Mouse (Mus musculus) right cerebral cortex, postnatal 25 days (tissue): ENCODE measurements around the gene Tnfaip8l2.
"Not testable (repeated sequence)": the region's sequence is repeated elsewhere in the genome, so short reads cannot be mapped to it uniquely, and the experiment has no call there.

ENCODE experiments used
- DNase-seq: peaks from one replicate; pipeline ENCODE4 v3.0.0; 2022

Gene Tnfaip8l2

DNA sequence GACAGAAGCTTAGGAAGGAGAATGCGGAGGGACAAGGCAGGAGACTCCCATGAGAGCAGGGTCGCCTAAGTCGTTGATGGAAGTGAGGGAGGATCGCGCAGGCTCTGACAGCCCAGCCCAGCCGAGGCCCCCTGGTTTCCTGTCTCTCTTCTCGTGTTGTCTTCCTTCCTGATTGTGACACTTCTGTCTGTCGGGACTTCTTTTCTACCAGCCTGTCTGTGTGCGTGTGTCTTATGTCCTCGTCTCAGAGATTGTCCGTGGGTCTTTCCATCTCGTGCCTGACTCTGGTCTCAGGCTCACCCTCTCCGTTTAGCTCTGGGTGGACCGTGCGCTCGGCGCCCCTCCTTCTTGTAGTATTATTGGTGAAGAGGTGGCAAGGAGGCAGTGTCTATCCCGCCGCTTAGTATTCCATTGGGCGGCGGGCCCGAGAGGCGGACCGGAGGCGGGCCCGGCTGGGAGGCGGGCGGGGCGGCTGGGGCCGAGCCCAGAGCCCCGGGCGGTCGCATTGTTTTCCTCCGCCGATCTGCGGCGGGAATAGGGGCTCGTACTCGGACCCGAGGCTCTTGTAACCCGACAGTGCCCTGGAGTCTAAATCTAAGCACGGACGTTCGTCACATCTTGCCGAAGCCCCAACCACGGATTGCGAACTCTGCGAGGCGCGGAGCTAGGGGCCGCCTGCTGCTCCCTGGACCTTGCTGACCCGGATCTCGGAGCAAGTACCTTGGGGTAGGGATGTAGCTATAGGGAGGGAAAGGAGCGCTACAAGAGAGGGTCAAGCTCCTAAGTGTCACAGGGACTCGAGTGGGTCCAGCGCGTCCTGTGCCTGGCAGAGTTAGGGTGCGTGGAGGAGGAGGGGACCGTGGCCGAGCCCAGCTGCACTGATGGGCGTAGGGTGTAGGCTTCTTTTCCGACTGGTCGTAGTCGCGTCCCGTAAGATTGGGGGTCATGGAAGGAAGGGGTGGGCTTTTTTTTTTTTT, 18.1 kb upstream of the Tnfaip8l2 start, which contains the start of gene Sema6c:
TSS of gene Sema6c (plus strand) at position 471 of the 977 bp plus-strand sequence.
- peak; percentile 89 for DNase-seq

DNA sequence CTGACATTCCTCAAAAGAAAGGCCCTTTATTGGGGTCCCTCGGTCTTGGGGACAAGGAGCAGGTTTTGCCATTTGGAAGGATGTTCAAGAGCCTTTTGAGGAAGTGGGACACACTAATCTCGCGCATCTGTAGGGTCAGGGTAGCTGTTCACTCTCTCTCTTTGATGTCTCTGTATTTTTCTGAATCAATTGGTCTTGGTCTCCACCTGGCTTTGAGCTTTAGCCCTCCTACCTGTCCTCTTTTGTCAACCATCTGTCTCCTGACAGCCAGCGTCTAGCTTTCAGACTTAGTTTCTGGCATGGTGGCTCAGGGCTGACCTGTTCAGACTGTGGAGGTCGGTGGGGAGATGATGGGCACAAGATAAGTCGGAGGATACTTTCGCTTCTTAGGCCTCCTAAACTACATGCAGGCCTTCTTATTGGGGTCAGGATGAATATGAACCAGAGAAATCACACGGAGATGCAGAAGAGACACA, 17.4 kb upstream of the Tnfaip8l2 start:
- DNase-seq, result no peak

DNA sequence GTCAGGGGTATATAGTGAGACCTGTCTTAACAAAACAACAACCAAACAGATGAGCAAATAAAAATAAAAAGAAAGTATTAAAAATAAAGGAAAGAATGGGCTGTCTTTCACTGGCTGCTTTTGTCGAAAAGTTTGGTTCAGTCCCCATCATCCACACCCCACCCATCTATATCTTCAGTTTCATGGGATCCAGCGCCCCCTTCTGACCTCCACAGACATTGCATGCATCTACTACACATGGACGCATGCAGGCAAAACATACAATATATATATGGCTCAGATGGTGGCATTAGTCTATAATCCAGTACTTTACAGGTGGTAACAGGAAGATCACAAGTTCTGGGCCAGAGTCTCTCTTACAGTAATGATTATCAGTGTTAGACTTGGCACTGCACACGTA, 11.7 kb upstream of the Tnfaip8l2 start:
- no peak for DNase-seq

DNA sequence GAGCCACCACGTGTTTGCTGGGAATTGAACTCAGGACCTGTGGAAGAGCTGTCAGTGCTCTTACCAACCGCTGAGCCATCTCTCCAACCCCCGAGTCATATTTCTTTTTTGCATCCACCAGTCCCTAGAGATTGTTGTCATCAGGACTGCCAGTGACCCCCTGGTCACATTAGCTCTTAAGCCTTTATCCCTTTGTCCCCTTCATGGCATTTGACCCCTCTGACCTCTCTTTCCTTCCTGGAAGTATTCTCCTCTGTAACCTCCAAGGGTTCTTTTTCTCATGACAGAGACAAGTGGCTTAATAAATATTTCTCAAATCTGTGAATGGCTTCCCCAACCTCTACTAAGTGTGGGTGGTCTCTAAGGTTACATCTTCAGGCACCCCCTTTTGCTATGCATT, 5.8 kb upstream of the Tnfaip8l2 start:
- no peak for DNase-seq

DNA sequence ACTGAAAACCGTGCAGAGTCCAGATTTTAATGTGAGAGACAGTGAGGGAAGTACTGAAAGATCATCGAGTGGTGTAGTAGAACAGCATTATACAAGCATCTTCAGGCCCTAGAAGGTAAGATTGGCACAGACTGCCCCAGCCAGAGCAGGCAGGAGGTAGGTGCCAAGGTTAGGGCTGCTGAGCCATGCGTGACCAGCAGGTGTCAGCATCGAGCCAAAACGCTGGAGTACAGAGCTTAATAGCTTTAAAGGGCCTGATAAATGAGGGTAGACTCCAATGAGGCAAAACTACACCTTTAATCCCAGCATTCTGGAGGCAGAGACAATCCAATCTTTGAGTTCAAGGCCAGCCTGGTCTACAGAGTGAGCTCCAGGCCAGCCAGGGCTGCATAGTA, 454 bp upstream of the Tnfaip8l2 start:
- DNase-seq, result peak; percentile 73

DNA sequence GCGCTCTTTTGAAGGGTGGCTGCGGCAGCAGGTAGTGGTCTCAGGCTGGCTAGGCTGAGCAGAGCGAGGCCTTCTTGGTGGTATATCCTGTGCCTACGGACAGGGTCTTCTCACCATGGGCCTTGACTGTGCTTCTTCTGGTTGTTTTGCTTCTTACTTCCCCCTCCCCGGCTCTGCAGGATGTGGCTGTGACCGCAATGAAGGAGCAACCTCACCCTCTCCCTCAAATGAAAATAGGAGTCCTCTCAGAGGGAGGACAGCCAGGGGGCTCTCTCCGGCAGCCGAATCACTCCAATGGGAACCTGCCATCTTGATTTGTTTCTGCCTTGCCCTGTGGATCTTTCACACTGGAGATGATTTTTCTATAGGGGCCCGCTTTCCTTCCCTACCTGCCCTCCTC, 686 bp downstream of the Tnfaip8l2 start:
- no peak for DNase-seq

DNA sequence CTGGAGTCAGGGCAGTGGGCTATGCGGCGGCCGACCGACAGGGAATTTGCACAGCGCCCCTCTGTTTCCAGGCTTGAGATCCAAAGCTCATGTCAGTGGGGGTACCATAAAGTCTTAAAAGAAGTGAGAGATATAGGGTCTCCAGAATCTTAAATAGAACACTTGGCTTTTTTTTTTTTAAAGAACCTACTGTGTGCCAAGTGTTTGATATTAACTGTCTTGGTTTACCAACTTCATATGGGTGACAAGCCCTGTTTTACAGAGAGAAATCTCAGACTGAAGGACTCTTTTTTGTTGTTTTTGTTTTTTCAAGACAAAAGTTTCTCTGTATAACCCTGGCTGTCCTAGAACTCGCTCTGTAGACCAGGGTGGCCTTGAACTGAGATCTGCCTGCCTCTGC, 1.4 kb downstream of the Tnfaip8l2 start:
- no peak for DNase-seq

DNA sequence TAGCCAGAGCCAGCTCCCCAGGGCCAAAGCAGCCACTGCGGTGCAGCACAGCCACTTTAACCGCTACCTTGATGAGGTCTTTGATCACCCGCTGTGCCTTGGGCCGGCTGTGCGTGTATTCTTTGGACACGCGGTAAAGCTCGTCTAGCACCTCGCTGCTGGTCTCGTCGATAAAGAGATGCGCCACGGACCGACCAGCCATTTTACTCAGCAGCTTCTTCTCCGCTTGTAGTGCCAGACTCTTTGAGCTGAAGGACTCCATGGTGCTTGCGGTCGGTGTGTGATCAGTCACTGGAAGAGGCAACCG, 1.9 kb downstream of the Tnfaip8l2 start:
- DNase-seq, result no peak

DNA sequence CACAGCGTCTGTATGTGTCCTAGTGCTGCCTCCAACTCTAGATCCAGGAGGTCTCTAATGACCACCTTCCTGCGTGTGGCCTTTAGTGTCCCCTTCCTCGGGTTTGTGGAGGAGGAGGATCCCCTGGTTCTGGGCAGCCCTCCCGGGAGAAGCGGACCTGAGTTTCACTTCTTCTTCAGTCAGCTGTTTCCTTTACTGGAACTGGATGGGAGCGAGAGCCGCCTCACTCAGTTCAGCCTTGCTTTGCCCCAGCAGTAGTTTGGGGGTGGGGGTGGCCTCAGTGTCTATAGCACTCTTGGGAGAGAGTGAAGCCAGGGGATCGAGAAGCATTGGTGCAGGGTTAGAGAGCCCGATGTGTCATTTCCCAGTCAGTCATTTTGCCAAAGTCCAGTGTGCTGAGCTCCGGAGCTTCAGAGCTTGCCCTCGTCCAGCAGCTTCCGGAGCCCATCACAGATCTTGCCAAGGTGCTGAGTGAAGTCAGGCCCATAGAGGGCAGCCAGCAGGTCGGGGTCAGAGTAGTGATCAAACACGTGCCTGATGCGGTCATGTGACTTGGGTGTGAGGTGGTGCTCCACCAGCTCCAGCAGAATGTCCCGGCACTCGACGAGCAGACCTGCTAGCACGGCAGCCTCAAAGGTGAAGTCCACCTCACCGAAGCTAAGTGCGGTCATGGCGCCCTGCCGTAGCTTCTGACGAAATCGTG, 2.4 kb downstream of the Tnfaip8l2 start:
- no peak for DNase-seq

DNA sequence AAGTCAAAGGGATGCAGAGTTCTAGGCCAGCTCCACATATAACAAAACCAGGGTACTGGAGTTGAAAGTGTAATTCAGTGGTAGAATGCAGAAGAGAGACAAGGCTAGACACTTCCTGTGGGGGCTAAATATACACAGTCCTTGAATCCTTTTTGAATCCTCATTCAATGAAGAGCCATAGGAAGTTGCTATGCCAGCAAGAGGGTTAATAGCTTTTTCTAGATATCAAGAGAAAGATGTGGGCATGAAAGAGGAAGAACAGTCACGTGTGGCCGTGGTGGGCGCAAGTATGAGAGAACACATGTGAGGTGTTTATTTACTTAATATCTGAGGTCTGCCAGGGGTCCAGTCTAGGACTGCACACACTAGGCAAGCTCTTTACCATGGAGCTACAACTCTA, 5.8 kb downstream of the Tnfaip8l2 start:
- no peak for DNase-seq

DNA sequence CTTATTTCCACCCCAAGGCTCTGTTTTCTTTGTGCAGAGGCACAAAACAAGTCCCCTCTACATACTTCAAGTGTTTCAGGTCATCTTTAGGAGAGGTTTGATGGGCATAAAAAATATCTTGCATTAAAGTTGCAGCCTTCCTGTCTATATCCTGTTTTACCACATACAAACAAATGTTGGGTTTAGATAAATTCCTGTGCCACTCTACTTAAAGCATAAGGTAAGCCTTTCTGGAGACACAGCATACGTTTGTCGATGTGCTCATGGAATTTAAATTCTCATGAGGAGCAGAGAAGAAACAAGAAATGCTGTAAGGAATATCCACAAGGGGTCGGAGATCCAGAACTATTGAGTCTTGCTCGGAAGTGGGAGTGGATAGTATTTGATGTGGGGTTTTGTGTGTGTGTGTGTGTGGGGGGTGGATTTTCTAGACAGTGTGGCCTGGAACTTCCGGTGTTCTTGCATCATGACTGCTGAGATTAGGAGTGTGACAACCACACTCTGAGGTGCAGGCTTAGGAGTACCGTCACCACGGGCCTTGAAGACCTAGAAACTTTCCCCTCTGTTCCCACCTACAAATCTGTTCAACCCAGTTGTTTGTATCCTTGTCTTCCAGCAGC, 6.6 kb downstream of the Tnfaip8l2 start:
- DNase-seq, result no peak

DNA sequence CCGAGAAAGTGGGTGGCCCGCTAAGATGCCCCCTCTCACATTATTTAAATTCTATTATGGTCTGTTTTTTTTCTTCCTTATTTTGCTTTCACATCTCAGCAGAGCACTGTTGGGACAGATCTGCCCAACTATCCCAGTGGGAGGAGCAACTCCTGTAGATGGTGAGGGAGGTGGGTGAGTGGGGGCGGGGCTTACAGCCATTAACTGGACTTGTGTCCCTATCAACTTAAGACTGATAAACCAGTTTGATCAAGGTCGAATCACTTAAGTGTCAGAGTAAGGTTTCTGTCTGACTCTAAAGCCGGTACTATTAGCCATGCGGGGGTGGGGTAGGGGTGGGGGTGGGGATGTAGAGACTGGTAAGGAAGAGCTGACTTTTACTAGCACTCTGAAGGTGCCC, 7.1 kb downstream of the Tnfaip8l2 start:
- no peak for DNase-seq

DNA sequence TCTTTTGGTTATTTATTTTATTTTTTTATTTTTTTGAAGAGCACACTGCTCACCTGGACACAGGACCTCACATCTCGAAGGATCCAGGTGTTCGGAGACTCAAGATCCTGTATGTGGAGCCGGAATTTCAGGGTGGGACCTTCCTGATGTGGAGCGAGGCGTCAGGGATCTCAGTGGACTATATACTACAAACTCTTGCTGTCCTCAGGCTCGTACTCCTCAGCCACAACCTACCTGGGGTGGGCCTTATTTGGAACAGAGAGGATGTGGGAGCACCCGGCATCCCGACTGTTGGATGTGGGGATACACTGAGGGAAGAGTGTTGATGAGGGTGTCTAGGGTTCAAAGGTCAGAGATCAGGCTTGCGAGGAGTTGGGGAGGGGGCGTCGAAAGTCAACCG, 8.0 kb downstream of the Tnfaip8l2 start:
- DNase-seq, result not testable (repeated sequence)

DNA sequence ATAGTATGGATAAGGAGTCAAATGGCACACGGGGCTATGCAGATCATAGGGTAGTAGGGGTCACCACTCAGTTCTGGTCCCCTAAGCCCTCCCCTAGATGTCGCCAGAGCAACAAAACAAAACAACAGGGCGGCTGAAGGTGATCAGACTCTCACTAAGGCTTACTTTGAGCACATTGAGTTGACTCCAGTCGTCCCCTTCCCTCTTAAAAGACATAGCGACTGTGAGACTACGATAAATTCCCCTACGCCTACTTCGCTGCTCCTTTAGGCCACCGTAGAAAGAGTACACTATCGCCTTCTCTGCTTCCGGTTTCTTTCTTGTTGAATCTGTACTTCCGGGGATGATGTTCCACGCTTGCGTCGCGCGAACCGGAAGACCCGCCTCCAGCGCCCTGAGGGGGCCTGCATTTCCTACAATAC, 8.5 kb downstream of the Tnfaip8l2 start, which contains the start of the genes Scnm1 and Lysmd1:
TSS of gene Scnm1 (minus strand) at position 332 of the 422 bp plus-strand sequence.
TSS of gene Lysmd1 (plus strand) at position 409 of the 422 bp plus-strand sequence.
- peak; percentile 89 for DNase-seq

DNA sequence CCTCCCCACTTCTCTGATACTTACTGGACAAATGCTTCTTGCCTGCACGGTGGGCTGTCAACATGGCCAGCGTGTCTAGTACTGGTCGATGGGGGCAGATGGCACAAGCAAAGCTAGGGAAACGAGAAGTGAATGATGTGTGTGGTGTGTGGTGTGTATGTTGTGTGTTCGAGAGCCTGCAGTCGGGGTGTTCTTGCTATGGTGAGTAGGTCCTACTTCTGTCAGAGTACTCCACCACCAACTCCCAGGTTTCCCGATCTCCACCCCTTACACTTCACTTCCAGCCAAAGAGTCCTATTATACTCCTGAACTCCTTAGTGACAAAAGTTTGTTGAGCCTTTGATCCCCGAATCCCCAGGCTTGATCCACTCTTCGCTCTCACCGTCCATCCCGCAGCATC, 9.0 kb downstream of the Tnfaip8l2 start:
- no peak for DNase-seq

DNA sequence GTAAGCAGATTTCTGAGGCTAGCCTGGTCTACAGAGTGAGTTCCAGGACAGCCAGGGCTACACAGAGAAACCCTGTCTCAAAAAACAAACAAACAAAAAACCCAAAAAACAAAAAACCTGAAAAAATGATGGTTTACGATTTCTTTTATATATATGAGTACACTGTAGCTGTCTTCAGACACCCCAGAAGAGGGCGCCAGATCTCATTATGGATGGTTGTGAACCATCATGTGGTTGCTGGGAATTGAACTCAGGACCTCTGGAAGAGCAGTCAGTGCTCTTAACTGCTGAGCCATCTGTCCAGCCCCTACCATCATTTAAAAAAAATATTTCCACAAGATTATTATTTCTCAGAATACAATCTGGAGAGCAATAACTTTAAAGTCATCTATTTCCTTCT, 9.8 kb downstream of the Tnfaip8l2 start:
- DNase-seq, result not testable (repeated sequence)

DNA sequence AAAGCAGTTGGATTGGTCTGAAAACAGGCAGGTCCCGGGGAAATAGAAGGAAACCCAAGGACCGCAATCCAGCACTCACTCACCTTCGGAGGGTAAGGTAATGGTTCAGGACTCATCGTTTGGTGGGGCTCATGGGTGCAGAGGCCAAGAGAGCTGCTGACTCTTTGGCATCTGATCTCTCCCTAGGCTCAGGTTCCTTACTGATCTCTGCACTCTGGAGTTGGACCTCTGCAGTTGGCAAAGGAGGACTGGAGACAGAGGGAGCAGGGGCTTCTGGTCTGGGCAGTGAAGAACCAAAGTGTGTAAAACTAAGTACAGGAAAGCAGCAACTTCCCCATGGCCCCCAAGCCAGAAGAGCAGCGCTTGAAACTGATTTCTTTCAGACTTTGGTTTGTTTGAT, 12.1 kb downstream of the Tnfaip8l2 start:
- no peak for DNase-seq

DNA sequence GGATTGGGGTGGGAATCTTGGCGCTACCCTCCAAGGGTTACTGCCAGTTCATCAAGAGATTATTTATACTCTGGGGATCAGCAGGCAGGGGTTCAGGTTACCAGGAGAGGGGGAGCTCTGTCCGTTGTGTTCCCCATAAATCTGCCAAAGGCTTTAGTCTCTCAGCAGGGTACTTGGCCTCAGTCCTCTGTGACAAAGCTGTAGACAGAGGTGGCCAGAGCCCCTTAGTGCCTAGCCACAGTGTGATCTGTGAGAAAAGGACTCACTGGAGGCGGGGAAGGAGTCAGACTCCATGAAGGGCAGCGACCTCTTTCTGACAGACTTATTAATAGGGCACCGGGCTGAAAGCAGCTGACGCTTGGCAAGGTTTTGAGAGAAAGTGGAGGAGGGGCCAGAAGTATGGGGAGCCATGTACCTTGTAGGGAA, 12.9 kb downstream of the Tnfaip8l2 start:
- DNase-seq, result no peak

DNA sequence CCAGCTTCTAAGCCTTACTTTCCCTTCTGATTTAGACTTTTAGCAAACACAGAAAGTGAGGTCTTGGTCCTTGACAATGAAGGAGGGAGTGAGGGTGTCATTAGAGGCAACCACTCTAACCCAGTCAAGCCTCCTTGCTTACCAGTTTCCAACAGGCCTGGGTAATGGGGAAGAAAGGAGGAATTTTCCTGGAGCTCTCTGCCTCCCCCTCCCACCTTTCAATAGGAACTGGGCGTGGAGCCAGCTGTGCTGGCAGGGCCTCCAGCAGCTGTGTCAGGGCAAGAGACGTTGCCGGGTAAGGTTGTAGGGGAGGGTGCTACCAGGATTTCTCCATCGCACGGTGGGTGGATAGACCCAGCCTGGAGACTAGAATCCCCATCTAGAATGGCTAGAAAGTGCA, 17.2 kb downstream of the Tnfaip8l2 start:
- DNase-seq, result no peak

DNA sequence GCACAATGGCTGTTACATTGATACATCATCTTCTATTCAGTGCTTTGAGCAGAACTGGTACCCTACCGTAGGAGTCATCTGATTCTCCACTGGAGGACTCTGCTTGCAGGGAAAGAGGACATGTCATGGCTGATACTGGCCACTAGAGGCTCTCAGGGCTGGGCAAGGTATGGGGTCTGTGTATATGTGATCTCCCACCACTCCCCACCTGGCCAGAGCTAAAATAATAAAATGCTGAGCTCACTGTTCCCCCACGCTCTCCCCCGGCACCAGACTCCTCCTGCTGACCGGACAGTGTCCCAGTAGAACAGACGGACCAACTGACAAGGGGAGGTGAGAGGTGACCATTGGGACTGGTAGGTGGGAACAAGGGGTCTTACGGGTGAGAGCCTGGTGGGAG, 17.9 kb downstream of the Tnfaip8l2 start, which contains the start of gene Tmod4:
TSS of gene Tmod4 (plus strand) at position 231 of the 400 bp plus-strand sequence.
- no peak for DNase-seq

DNA sequence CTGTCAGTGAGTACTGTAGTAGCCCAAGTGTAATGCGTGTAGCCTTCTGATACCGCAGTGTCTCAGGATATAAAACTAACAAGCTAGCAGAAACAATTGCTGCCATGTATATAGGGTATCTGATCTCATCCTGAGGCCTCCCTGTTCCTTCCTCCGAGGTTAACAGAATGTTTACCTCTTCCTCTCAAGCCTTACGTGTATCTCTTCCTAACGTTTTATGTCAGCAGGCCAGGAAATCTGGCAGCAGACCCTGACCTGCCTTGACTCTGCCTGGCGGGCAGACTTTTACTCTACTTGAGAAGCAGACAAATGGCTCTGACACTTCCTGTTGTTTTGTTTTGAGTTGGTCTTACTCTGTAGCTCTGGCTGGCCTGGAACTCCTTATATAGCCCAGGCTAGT, 20.6 kb downstream of the Tnfaip8l2 start:
- no peak for DNase-seq

DNA sequence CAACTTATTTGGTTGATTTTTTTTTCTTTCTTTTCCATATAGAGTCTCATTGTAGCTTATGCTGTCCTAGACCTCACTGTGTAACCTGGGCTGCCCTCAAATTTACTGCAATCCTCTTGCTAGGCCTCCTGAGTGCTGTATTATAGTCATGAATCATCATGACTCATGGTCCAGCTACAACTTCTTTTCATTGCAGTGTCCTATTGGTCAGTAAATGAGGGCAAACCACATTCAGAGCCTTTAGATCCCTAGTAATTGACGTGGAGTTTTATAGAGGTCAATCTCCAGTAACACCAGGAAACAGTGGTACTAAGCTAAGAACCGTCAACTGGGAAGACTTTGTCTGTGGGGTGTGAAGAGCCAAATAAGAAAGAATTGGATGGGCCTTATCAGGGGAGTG, 24.4 kb downstream of the Tnfaip8l2 start:
- DNase-seq, result no peak

DNA sequence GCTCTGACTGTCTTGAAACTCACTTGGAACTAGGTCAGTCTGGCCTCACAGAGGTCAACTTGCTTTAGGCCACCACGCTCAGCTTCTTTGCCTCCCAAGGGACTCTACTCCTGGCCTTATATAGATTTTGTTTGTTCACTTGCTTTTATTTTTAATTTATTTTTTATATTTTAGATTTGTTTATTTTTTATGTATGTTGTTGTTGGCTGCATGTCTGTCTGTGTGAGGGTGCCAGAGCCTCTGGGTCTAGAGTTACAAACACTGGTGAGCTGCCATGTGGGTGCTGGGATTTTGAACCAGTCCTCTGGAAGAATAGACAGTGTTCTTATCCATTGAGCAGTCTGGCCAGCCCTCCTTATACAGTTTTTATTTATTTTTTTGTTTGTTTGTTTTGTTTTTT, 29.4 kb downstream of the Tnfaip8l2 start:
- no peak for DNase-seq
